Mouse (Mus musculus) heart, postnatal 25 days (tissue): Measurements from ENCODE around the gene Use1. TPM values are rescaled to one million over a fixed set of nuclear protein-coding genes. Genes with fewer than 3 reads are reported as not detected.
A peak's percentile ranks its signal among the peaks of the same experiment; 100 is the strongest.
"Not testable (repeated sequence)": the region's sequence is repeated elsewhere in the genome, so short reads cannot be mapped to it uniquely, and the experiment has no call there.

Experiments
- DNase-seq: peaks from one replicate; pipeline ENCODE4 v3.0.0; 2022; ENCODE audit warnings: low spot score
- intact Hi-C: fragments of 180-260 bp; cut with DNase I; formaldehyde crosslinking; loops from one replicate; pipeline ENCODE4 v1.15.1; 2025
- total RNA-seq, 2 experiments: library from RNA; stranded (reverse); gene quantifications; 2 replicates each; pipeline ENCODE4 v1.2.3; 2021

The Use1 gene
- 100 to 1,000 TPM; 116 to 128 TPM for total RNA-seq

DNA sequence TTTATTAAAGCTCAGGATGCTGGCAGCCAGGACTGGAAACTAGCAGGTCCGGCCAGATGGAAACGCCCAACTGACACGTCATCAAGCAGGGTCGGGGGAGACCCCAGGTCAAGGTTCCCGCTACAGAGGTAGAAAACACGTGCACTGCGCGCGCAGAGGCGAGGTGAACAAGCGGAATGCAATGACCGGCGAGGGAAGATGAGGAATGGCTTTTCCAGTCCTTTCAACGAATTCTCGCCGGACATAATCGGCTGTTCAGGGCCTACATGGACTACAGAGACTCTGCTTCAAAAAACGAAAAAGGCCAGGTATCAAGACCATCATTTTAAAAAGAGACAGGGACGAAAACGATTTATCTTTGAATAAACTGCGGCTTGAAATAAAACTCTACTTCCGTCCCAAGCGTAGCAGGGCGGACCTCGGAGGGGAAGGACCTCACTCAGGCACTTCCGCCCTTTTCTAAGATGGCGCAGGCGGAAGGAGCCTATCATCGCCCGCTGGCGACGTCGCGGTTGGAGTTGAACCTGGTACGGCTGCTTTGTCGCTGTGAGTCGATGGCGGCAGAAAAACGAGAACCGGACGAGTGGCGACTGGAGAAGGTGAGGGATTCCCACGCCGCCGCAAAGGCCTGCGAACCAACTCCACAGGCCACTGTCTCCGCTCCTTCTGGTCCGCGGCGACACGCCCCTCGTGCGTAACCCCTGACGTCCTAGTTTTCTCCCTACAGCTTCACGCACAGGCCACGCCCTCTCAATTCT is at the start of gene Use1:
TSS of gene Use1 (plus strand) at position 78 of the 758 bp plus-strand sequence.
- DNase-seq: peak; percentile 90
- intact Hi-C loops: no loop called here

- DNase-seq: not testable (repeated sequence)
- intact Hi-C loops: loop anchor here (5.0 kb wide), 1 partner anchor 434 kb away; no protein-coding TSS in a partner anchor
Measured at GRCm38 (mm10) chr8:71318610-71319009, 48.0 kb upstream of the Use1 start.

GRCm38 (mm10) chr8:71319760-71320159 is 46.9 kb upstream of the Use1 start:
- intact Hi-C loops: loop anchor here (5.0 kb wide), 1 partner anchor 433 kb away; no protein-coding TSS in a partner anchor
- DNase-seq: not testable (repeated sequence)

DNA sequence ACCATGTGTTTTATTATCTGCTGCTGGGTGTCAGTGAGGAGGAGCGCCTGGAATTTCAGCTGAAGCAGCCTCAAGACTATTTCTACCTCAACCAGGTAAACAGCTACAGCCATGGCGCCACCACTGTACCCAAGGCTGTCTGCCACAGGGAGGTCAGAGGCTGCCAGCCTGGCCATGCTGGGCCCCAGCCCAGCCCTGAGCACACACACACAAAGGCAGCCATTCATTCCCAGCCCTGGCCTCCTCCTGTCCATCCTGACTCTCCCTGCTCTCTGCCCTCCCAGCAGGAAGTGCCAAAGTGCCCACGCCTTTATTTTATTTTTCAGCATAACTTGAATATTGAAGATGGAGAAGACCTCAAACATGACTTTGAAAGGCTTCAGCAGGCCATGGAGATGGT is 43.7 kb upstream of the Use1 start:
- DNase-seq: no peak
- intact Hi-C loops: no loop called here

GRCm38 (mm10) chr8:71324848-71325247 is 41.8 kb upstream of the Use1 start:
- intact Hi-C loops: loop anchor here (2.0 kb wide), 1 partner anchor 64 kb away; no protein-coding TSS in a partner anchor
- DNase-seq: no peak

DNA sequence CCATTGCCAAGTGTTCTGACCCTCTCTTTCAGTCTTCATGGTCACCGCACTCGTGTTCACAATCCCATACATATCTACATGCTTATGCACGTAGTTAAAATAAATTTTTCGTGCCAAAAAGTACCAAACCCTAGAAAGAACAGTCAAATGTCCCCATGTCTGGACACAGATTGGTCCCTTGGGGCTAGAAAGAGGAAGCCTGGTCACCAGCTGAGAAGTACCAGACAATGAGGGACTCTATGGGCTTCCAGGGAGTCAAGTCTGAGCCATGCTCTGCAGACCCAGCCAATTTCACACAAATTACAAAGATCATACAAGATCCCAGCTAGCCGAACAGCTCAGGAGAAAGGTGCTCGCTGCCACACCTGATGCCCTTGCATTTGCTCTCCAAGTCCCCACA is 28.8 kb upstream of the Use1 start:
- DNase-seq, intact Hi-C loops: not testable (repeated sequence)

DNA sequence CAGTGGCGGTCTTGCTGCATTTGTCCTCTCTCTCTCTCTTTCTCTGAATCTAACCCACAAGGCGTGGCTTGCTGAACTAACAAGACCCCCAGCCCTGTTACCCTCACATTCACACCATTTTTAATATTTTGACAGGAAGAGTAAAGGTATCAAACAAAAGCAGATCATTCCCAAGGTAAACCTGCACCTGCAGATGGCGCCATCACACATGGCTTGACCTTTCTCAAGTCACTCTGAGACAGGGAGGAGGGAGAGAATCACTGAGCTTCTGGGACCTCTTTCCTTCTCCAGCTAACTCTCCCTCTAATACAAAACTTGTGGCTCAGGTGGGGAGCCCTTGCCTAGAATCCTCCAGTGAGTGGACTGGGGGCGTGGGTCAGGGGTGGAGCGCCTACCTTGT is 26.0 kb upstream of the Use1 start:
- no peak for DNase-seq
- intact Hi-C loops: loop anchor here (10.0 kb wide), 1 partner anchor 416 kb away; no protein-coding TSS in a partner anchor

DNA sequence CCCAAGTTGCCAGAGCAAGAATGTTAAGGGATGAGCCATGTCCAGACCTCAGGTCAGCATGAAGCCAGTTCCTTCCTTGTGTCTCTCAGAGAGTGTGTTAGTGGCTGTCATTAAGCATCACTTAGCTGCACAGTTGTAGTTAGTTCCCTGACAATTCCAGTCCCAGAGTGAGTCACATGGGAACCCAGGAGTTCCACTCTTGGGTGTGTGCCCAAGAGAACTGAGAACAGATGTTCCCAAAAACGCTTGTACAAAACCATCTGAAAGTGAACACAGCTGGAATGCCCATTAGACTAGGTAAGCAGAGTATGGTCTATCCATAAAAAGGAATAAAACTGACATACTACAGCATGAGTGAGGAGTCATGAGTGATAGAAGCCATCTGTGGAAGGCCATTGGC is 20.1 kb upstream of the Use1 start:
- no peak for DNase-seq
- intact Hi-C loops: loop anchor here (10.0 kb wide), 1 partner anchor 422 kb away; no protein-coding TSS in a partner anchor

DNA sequence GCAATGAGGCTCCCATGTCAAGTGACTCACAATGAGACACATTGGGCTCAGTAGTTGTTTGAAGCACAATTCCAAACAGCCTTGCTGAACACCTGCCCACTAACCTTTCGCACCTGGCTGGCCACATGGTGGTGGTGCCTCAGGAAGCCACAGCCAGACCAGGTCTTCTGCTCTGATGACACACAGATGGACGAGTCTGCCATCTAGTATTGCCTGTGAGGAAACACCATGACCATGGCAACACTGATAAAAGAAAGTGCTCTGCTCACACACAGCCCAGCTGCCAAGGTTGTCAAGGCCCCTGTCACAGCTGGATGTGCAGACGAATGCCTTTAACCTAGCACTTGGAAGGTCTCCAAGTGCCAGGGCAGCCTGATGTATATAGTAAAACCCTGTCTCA is 15.5 kb upstream of the Use1 start:
- intact Hi-C loops: no loop called here
- DNase-seq: no peak

DNA sequence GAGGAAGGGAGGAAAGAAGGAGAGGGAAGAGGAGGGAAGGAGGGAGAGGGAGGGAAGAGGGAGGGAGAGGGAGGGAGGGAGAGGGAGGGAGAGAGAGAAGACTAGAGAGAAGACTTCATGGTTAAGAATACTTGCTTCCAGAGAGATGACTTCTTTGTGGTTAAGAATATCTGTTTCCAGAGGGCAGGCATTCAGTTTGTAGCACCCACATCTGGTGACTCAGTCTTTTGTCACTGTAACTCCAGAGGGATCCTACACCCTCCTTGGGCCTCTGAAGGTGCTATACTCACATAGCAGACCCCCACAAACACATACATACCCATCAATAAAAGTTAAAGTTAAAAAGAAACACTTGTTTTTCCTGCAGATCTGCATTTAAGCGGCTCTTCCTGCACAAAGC is 15.1 kb upstream of the Use1 start:
- intact Hi-C loops: no loop called here
- DNase-seq: no peak

DNA sequence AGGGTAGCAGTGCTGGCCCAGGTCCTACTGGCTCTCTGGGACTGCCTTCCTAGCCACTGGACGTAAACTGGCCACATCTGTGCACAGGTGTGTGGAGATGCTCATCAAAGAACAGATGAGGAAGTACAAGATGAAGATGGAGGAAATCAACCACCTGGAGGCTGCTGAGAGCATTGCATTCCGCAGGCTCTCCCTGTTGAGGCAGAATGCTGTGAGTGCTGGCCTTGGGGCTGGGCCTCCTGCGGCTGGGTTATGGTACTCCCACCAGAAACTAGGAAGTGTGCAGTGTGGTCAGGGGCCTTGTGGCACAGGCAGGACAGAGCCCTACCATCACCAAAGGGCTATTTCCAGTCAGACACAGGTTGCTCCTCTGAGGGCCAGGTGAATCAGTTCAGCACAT is 8.6 kb upstream of the Use1 start:
- DNase-seq: no peak
- intact Hi-C loops: no loop called here

GRCm38 (mm10) chr8:71367529-71368176 is 1.0 kb downstream of the Use1 start:
- intact Hi-C loops: no loop called here
- no peak for DNase-seq

DNA sequence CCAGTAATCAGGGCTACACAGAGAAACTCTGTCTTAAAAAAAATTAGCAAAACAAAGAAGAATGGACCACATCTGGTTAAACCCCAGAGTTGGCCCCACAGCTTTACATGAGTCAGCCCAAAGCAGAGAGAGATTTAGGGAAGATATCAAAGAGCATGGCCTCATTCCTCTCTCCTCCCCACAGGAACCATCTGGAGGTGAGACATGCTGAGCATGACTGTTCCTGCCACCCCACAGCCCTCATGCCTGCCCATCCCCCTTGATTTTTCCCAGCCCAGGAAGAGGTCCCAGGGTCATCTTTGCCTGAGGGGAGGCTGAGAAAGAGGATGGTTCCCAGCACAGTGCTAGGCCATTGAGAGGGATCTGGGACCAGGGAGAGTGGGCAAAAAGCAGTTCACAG is 1.7 kb downstream of the Use1 start:
- intact Hi-C loops: no loop called here

GRCm38 (mm10) chr8:71369040-71369718 is 2.5 kb downstream of the Use1 start:
- intact Hi-C loops: no loop called here
- DNase-seq: no peak

More for the DNA sequence above, 1.7 kb downstream of the Use1 start:
- no peak for DNase-seq

DNA sequence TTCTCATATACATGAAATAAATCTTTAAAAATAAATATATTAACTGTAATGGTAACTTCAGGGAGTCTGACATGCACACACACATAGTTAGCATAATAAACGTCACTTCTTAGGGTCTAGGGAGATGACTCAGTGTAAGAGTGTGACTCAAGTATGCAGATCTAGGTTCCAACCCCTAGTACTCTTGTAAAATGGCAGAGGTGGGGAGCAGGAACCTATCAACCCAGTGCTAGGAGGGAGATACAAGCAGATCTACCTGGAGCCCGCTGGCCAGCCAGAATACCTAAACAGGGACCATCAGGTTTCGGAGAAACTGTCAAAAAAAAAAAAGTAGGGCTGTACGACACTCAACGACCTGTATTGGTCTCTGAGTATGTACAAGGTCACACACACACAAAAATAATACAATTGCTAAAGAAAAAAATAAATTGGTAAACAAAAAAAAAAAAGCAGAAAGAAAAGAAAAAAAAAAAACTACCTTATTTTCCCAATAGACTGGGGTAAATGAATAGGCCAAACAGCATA is 4.1 kb downstream of the Use1 start:
- intact Hi-C loops: no loop called here
- DNase-seq: no peak

GRCm38 (mm10) chr8:71371236-71371848 is 4.7 kb downstream of the Use1 start, which contains the start of gene Ocel1:
Gene Ocel1, plus strand, starts transcription at chr8:71371298.
- intact Hi-C loops: no loop called here
- DNase-seq: peak; percentile 96

DNA sequence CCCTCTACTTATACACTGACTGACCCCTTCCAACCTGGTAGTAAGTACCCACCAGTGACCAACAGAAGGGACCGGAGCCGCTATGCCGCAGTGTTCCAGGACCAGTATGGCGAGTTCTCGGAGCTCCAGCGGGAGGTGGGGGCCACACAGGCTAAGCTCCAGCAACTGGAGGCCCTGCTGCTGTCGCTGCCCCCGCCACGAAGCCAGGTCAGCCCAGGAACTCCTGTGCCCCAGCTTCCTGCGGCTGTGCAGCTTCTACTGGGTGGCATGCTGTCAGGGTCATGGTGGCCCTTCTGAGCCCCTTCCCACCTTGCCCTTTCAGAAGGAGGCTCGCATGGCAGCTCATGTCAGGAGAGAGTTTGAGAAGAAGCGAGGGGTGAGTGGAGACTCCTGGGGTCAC is 5.8 kb downstream of the Use1 start:
- intact Hi-C loops: loop anchor here (2.0 kb wide), 1 partner anchor 34 kb away; the partner anchor contains the start of gene Ankle1
- no peak for DNase-seq

- no peak for DNase-seq
Measured at GRCm38 (mm10) chr8:71373000-71373399, 6.4 kb downstream of the Use1 start.

DNA sequence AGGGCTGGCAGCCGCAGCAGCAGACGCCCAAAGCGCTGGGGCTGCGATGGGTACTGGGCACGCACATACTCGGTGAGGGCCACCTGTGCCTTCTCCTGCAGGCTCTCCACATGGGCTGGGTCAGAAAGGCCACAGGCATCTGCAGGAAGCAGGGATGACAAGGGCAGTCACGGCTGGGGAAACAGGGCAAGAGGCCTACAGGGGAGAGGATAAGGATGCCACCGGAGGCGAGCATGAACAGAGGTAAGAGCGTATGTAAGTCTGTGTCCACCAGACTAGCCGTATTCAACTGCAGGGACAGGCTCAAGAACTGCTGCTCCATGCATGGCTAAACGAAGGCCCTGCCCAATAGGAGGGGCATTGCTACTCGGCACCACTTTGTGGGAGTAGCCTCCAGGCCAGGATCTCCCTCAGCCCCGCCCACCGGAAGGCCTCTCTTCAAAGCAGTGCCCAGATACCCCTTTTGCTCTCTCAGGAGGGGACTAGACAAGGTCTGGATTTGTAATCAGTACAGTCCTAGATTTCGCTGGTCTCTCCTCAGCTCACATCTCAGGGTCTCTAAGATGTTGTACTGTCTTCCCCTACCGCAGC is 8.1 kb downstream of the Use1 start:
- no peak for DNase-seq
- intact Hi-C loops: no loop called here

More at GRCm38 (mm10) chr8:71373000-71373399, 6.4 kb downstream of the Use1 start:
- intact Hi-C loops: loop anchor here (2.0 kb wide), 1 partner anchor 34 kb away; the partner anchor contains the start of gene Ankle1
